Mouse (Mus musculus) CD4-positive helper T cell, adult 2 months (primary cell): ENCODE data around the gene Gm281.

ENCODE experiments used
- DNase-seq: peaks from one replicate; pipeline ENCODE4 v3.0.0-alpha.2; 2012; ENCODE audit warnings: low read depth, missing footprints, low spot score

The Gm281 gene

DNA sequence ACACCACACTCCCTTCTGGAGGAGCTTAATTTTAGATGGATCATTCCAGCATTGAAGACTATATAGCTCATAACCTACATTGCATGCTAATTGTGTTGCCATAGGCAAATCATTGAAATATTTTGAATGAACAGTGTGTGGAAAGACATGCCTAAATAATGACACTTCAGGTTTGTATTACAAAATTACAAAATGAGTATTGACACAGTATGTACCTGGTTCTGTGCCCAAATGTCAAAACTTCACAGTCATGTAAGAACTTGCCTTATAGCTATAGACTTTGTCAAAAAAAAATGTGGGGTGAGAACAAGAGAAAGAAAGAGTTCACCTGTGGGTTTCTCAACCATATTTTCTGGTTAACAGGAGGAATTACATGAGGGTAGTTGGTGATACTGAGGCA, 52.9 kb downstream of the Gm281 start:
- no peak for DNase-seq

DNA sequence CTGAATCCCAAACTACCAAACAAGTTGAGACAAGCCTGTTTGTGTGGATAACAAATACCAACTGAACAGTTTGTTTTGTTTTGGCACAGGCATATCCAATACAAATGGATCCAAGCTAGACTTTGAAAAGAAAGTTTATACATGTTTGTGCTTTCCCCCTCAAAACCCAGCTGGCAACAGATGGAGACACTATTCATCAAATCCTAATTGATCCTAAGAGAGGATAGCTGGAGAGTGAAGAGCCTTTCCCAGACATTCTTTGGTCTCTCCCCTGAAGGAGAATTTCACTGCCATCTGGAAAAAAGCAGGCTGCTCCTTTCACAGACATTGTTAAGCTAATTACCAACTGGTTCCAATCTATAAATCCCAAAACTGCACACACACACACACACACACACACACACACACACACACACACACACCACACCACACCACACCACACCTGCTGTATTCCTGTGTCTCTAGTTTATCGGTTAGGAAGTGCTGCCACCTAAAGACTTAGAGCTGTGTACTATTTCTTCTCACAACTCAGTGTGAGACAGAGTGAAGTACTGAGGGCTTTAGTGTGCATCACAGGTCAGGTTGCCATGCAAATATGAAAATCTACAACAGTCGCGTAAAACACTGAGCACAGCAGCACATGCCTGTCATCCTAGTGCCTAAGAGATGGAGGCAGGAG, 101.3 kb downstream of the Gm281 start:
- DNase-seq, result no peak

DNA sequence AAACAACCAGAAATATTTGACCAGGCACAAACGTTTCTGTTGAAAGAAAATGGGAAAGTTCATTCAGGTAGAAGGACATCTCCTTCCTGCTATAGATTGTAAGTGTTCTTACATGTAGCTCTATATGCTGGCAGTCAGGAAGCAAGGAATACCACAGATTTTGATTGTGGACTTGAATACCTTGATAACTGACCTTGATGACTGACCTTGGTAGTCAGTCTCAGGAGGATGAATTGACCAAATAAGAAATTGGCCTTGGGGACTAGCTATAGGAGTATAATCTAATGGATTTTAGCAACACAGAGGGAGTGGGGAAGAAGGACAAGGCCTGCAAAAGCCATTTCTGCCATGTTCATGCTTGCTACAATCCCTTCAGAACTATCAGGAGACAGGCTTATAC, 123.8 kb downstream of the Gm281 start:
- DNase-seq, result no peak

DNA sequence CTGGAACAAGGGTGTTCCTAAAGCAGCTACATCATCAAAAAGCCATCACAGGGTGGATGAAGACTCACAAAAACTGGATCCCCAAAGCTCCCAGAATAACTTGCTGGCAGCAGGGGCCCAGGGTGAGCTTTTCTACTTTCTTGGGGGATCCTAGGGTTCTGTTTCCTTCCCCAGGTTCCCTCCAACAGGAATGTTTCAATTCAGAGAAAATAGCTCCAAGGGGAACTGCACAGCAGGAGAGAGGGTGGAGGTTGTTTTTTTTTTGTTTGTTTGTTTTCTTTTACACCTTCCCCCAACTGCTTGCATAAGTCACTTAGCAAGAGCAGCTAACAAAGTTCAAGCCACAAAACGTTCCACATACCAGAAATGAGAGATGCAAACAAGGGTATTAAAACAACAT, 124.3 kb downstream of the Gm281 start:
- DNase-seq, result no peak

DNA sequence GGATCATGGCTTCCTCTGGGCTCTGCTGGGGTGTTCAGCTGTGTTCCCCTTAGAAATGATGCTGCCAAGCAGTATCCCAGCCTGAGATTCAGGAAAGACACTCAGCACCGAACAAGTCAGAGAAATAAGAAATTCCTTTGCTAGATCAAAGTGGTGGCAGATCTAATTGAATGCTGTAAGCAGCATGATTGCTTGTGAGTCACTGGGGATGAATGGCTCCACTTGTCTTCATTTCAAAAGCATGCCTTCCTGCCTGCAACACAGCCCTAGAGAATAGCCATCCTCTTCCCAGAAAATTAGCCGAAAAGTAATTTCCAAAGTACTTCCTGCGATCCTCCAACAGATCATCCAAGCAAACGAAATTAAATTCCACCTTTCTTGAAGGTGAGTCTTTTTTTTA, 131.3 kb downstream of the Gm281 start:
- no peak for DNase-seq

DNA sequence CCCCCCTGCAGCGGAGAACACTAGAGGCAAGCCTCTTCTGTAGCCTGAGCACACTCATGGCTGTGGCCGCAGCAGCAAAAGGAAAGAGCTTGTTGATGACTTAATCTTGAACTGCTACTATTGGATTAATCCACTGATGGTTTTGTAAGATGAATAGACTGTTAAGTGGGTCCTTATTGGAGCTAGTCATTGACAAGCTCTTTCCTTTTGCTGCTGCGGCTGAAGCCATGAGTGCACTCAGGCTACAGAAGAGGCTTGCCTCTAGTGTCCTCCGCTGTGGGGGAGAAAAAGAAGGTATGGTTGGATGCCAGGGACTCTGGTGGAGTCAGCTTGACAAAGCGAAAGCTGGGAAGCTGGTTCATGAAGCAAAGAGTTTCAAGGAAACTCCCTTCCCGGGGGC, 135.9 kb downstream of the Gm281 start:
- no peak for DNase-seq

DNA sequence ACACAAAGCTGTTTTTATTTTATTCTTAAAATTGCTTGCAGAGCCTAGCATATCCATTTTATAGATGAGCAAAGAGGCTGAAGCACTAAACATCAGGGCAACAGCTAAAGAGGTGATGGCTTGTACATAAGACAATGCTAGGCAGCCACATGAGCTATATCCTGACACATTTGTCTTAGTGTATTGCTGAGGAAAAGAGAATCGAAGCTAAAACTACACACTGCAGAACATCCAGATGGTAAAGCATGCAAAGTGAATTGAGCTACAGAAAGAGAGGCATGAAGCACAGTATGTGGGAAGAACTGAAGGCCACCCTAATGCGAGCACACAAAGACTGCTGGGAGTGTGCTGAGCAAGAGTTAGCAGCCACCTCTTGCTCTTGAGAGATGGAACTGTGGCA, 143.1 kb downstream of the Gm281 start:
- DNase-seq, result no peak

DNA sequence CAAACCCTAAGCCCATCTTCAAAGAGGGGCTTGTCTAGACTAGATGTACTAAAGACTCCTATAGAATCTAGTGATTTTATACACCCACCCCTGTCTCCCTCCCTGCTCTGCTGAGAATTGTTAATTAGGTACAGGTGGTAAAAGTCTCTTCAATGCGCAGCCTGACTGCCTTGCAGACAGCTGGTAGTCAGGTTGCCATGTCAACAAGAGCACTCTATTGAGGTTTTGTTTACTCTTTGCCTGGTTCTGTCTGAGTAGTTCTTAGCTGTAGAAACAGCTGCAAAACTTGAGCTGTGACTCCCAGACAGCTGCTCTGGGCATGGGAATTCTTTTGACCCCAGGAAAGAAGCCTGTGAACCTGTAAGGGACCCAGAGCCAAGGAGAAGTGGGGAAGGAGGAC, 143.6 kb downstream of the Gm281 start:
- no peak for DNase-seq
